Mouse (Mus musculus) liver, embryonic 13.5 days (tissue): ENCODE measurements around the gene Dhrs3. TPM values are rescaled to one million over a fixed set of nuclear protein-coding genes. Genes with fewer than 3 reads are reported as not detected.

Experiments
- ATAC-seq: fragments of 200-750 bp; cut with Nextera tagmentation; 2 replicates; pipeline ENCODE4 v1.8.0; 2017; ENCODE audit warnings: low read depth, mild to moderate bottlenecking, moderate number of reproducible peaks, moderate library complexity
- DNase-seq: peaks from one replicate; pipeline ENCODE4 v3.0.0; 2022
- H3K27ac ChIP-seq: fragments of 300-500 bp; sonication (generic); 2 replicates; pipeline ENCODE4 v1.5.1; 2015; ENCODE audit warnings: moderate library complexity, mild to moderate bottlenecking, inconsistent platforms
- H3K27me3 ChIP-seq: fragments of 300-500 bp; sonication (generic); 2 replicates; pipeline ENCODE4 v1.6.1; 2015; ENCODE audit warnings: mild to moderate bottlenecking, inconsistent platforms
- H3K36me3 ChIP-seq: fragments of 300-500 bp; sonication (generic); 2 replicates; pipeline ENCODE4 v1.6.1; 2015; ENCODE audit warnings: mild to moderate bottlenecking, inconsistent platforms
- H3K4me1 ChIP-seq: fragments of 300-500 bp; sonication (generic); replicated peaks from 2 replicates; pipeline ENCODE4 v1.6.1; 2015; ENCODE audit warnings: inconsistent platforms
- H3K4me2 ChIP-seq: fragments of 300-500 bp; sonication (generic); 2 replicates; pipeline ENCODE4 v1.6.1; 2015; ENCODE audit warnings: inconsistent platforms, mild to moderate bottlenecking, moderate library complexity
- H3K4me3 ChIP-seq: fragments of 300-500 bp; sonication (generic); replicated peaks from 2 replicates; pipeline ENCODE4 v1.5.1; 2015; ENCODE audit warnings: mild to moderate bottlenecking, inconsistent platforms
- H3K9ac ChIP-seq: fragments of 300-500 bp; sonication (generic); 2 replicates; pipeline ENCODE4 v1.6.1; 2015; ENCODE audit warnings: mild to moderate bottlenecking, inconsistent platforms
- H3K9me3 ChIP-seq: fragments of 300-500 bp; sonication (generic); replicated peaks from 2 replicates; pipeline ENCODE4 v1.6.1; 2016; ENCODE audit warnings: inconsistent platforms
- WGBS: fragments of 180-500 bp; shearing (Covaris S2); methylation state at CpG from one replicate; pipeline ENCODE4 v1.1.7; 2015; ENCODE audit not compliant: insufficient replicate concordance; 5-methylcytosine and 5-hydroxymethylcytosine counted together
- polyA plus RNA-seq: library from polyadenylated mRNA; unstranded; fragments of >200 nt; fragmentation: Nextera tagmentation; extraction: Ambion mirVana; gene quantifications from 2 replicates; pipeline ENCODE4 v1.2.1, GENCODE M21; 2015

Gene Dhrs3
- polyA plus RNA-seq, 1 experiment from 2014 or later, result 25.0 TPM

DNA sequence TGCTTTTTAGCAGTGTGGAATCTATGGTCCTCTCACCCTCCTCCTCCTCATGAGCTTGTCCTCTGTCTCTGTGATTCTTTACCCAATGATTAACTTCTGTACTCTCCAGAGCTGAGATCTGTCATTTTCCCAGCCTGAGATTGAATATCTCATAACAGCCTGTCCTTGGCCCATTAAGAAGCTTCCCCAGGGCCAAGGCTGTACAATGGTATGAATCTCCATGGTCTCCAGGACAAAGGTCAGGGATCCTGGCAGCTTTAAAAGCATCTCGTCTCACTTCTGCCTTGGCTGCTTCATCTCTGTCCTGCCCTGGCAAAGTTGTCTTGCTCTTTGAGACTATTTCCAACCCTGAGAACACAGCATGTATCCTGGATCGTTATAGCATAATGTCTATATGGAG lies 65.1 kb downstream of the Dhrs3 start:
- Histone ChIP-seq H3K9ac (no peak overlapping the region), H3K36me3 (no peaks in the 10 kb centered on the region), H3K4me1 (peaks cover 13% of the 10 kb centered on the region), H3K4me3 (no peak overlapping the region), H3K9me3 (no peaks in the 10 kb centered on the region), H3K4me2 (no peak overlapping the region), H3K27me3 (no peaks in the 10 kb centered on the region), H3K27ac (peak overlapping the region; percentile 61)
- DNase-seq (no peak), ATAC-seq (no peak)
- WGBS, result 72% methylated on average over 2 of the region's 2 CpGs

GRCm38 (mm10) chr4:144960188-144960904 lies 67.7 kb downstream of the Dhrs3 start:
- H3K27ac ChIP-seq, result peak overlapping the region; percentile 78
- no peak overlapping the region for H3K4me3 ChIP-seq
- H3K9me3 ChIP-seq, result no peaks in the 10 kb centered on the region
- DNase-seq, result no peak
- ATAC-seq, result peak; percentile 79
- no peak overlapping the region for H3K4me2 ChIP-seq
- peaks cover 13% of the 10 kb centered on the region for H3K4me1 ChIP-seq
- no peaks in the 10 kb centered on the region for H3K27me3 ChIP-seq
- H3K36me3 ChIP-seq, result no peaks in the 10 kb centered on the region
- 58% methylated on average over 8 of the region's 8 CpGs for WGBS
- no peak overlapping the region for H3K9ac ChIP-seq

- WGBS, result 80% methylated on average over 4 of the region's 4 CpGs
- ATAC-seq (no peak), DNase-seq (no peak)
- Histone ChIP-seq H3K27me3 (no peaks in the 10 kb centered on the region), H3K4me3 (no peak overlapping the region), H3K4me1 (peaks cover 13% of the 10 kb centered on the region), H3K9ac (no peak overlapping the region), H3K27ac (peak overlapping the region; percentile 78), H3K9me3 (no peaks in the 10 kb centered on the region), H3K4me2 (peak overlapping the region; percentile 3; the same call in 1 of the 2 replicates), H3K36me3 (no peaks in the 10 kb centered on the region)
Measured at GRCm38 (mm10) chr4:144961232-144961631, 68.6 kb downstream of the Dhrs3 start.

GRCm38 (mm10) chr4:144961696-144962095 lies 69.1 kb downstream of the Dhrs3 start:
- Histone ChIP-seq H3K27ac (peak overlapping the region; percentile 78; the same call in 1 of the 2 replicates), H3K27me3 (no peaks in the 10 kb centered on the region), H3K4me2 (0 out of 2 replicates have a peak overlapping the region, but pooled peaks have one; percentile 3), H3K36me3 (no peaks in the 10 kb centered on the region), H3K4me1 (peaks cover 13% of the 10 kb centered on the region; the same call in 1 of the 2 replicates), H3K9me3 (no peaks in the 10 kb centered on the region), H3K9ac (no peak overlapping the region), H3K4me3 (no peak overlapping the region)
- WGBS, result 67% methylated on average over 3 of the region's 3 CpGs
- ATAC-seq (no peak), DNase-seq (no peak)

GRCm38 (mm10) chr4:144965255-144965654 lies 72.6 kb downstream of the Dhrs3 start:
- Histone ChIP-seq H3K4me2 (no peak overlapping the region), H3K4me1 (peaks cover 6% of the 10 kb centered on the region; the same call in 1 of the 2 replicates), H3K36me3 (peaks cover 5% of the 10 kb centered on the region), H3K27ac (no peak overlapping the region), H3K9me3 (no peaks in the 10 kb centered on the region), H3K4me3 (no peak overlapping the region), H3K27me3 (no peaks in the 10 kb centered on the region), H3K9ac (no peak overlapping the region)
- 58% methylated on average over 2 of the region's 2 CpGs for WGBS
- no peak for DNase-seq
- ATAC-seq, result no peak

- ATAC-seq (no peak), DNase-seq (no peak)
- Histone ChIP-seq H3K4me2 (no peak overlapping the region), H3K27ac (no peak overlapping the region), H3K27me3 (no peaks in the 10 kb centered on the region), H3K9ac (no peak overlapping the region), H3K36me3 (peaks cover 10% of the 10 kb centered on the region), H3K9me3 (no peaks in the 10 kb centered on the region), H3K4me3 (no peak overlapping the region), H3K4me1 (no peaks in the 10 kb centered on the region)
- 84% methylated on average over 3 of the region's 3 CpGs for WGBS
Measured at GRCm38 (mm10) chr4:144968371-144968770, 75.7 kb downstream of the Dhrs3 start.

GRCm38 (mm10) chr4:144969030-144969429 lies 76.4 kb downstream of the Dhrs3 start:
- no peaks in the 10 kb centered on the region for H3K9me3 ChIP-seq
- no peak overlapping the region for H3K27ac ChIP-seq
- no peak for ATAC-seq
- no peak for DNase-seq
- H3K27me3 ChIP-seq, result no peaks in the 10 kb centered on the region
- H3K9ac ChIP-seq, result no peak overlapping the region
- H3K4me2 ChIP-seq, result no peak overlapping the region
- H3K4me1 ChIP-seq, result no peaks in the 10 kb centered on the region
- H3K36me3 ChIP-seq, result peaks cover 10% of the 10 kb centered on the region
- no peak overlapping the region for H3K4me3 ChIP-seq
- 56% methylated on average over 6 of the region's 6 CpGs for WGBS

DNA sequence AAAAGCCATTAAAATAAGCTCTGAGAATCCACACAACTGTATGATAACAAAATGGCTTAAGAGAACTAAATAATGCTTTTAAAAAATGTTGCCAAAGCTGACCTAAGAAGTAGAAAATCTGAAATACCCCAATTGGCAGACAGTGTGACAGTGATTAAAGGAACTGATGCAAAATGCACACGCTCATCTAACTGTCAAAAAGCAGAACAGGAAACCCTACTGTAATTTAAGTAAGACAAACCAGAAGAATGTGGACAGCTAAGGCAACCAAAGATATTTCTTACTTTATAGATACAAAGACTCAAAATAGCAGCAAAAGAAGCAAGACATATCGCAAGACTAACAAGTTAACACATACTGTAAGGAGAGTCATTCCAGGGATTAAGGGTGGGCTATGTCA lies 78.4 kb downstream of the Dhrs3 start:
- Histone ChIP-seq H3K9ac (no peak overlapping the region), H3K4me3 (no peak overlapping the region), H3K36me3 (peaks cover 13% of the 10 kb centered on the region), H3K4me1 (no peaks in the 10 kb centered on the region), H3K9me3 (no peaks in the 10 kb centered on the region), H3K4me2 (no peak overlapping the region), H3K27me3 (no peaks in the 10 kb centered on the region), H3K27ac (no peak overlapping the region)
- DNase-seq (no peak), ATAC-seq (no peak)
- 72% methylated on average over 2 of the region's 2 CpGs for WGBS

DNA sequence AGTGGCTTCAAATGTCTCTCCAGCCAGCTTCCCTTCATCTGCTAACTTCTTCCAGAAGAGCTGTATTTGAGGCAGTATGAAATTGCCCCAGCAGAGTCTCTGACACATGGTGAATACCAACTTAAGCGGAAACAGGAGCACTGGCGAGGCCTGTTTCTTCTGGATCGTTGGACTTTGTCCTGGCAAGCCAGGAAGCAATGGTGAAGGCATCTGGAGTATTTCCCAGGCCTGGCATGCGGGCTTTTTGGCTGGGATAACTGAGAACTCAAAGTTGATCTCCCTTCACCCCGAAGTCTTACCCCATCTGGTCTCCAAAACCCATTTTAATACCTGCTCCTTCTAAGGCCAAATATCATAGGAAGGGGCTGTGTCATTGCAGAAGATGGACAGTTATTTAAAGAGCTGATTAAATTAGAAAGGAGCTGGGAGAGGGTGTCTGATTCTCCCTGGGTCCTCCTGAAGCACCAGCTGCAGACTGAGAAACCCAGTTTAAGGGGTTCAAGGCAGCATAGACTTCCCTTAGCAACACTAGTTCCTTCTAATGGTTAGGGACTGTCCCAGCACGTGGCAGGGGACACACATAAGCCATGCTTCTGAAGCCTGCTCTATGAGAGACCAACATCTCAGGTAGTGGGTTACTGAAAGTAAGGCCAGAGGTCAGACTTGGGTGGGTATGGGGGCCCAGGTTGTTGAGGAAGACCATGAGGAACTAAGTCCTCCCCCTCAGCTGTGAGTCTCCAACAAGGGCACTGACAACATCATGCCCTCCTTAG lies 80.5 kb downstream of the Dhrs3 start:
- Histone ChIP-seq H3K9me3 (no peaks in the 10 kb centered on the region), H3K4me2 (no peak overlapping the region), H3K4me1 (peaks cover 5% of the 10 kb centered on the region; the same call in 1 of the 2 replicates), H3K27me3 (no peaks in the 10 kb centered on the region), H3K27ac (no peak overlapping the region), H3K9ac (no peak overlapping the region), H3K4me3 (no peak overlapping the region), H3K36me3 (peaks cover 20% of the 10 kb centered on the region)
- no peak for DNase-seq
- ATAC-seq, result no peak
- WGBS, result 78% methylated on average over 6 of the region's 6 CpGs

DNA sequence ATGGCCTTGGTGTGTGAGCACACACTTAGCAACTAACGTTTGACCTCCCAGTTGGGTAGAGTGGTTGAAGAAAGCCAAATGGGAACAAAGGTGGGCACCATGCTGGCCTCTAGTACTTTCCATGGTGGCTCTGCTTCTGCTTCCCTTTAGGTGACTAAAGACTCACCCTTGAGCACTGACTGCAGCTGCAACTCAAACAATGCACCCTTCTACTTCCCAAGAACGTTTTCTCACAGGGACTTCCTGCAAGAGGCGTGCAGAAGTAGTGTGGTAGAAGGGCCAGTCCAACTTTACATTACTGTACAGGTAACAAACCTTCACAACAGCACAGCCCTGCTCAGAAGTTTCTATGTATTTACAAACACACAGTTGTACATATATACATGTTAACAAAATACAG lies 81.8 kb downstream of the Dhrs3 start:
- Histone ChIP-seq H3K4me2 (no peak overlapping the region), H3K4me3 (no peak overlapping the region), H3K27ac (0 out of 2 replicates have a peak overlapping the region, but pooled peaks have one; percentile 6), H3K36me3 (peaks cover 20% of the 10 kb centered on the region), H3K4me1 (peaks cover 7% of the 10 kb centered on the region), H3K27me3 (no peaks in the 10 kb centered on the region), H3K9ac (no peak overlapping the region), H3K9me3 (no peaks in the 10 kb centered on the region)
- ATAC-seq (no peak), DNase-seq (no peak)
- 49% methylated on average over 3 of the region's 3 CpGs for WGBS

- Histone ChIP-seq H3K27ac (no peak overlapping the region), H3K9me3 (no peaks in the 10 kb centered on the region), H3K9ac (no peak overlapping the region), H3K4me3 (no peak overlapping the region), H3K27me3 (no peaks in the 10 kb centered on the region), H3K4me1 (peaks cover 16% of the 10 kb centered on the region), H3K4me2 (no peak overlapping the region), H3K36me3 (peaks cover 15% of the 10 kb centered on the region)
- ATAC-seq, result no peak
- 76% methylated on average over 2 of the region's 2 CpGs for WGBS
- no peak for DNase-seq
Measured at GRCm38 (mm10) chr4:144975505-144975904, 82.9 kb downstream of the Dhrs3 start.
